Mouse (Mus musculus) midbrain, postnatal 0 days (tissue): ENCODE measurements at regions not wholly inside any gene's neighbourhood (a gene's known extent, or its start where the extent isn't known, plus 50 kb on each side); places are given as distances from the start of the nearest gene placed in this dataset.

Experiments used
- ATAC-seq: fragments of 200-750 bp; cut with Nextera tagmentation; 2 replicates; pipeline ENCODE4 v1.8.0; 2017; ENCODE audit warnings: moderate number of reproducible peaks, mild to moderate bottlenecking, moderate TSS enrichment, moderate library complexity; ENCODE audit not compliant: low FRiP score
- DNase-seq: peaks from one replicate; pipeline ENCODE4 v3.0.0-alpha.2; 2015; ENCODE audit warnings: low spot score
- H3K27ac ChIP-seq: fragments of 300-500 bp; sonication (generic); 2 replicates; pipeline ENCODE4 v1.5.1; 2014; ENCODE audit warnings: low read depth, mild to moderate bottlenecking, low read length, mixed read lengths
- H3K27me3 ChIP-seq: fragments of 300-500 bp; sonication (generic); 2 replicates; pipeline ENCODE4 v1.6.1; 2014; ENCODE audit warnings: low read length, control low read depth, mixed read lengths; ENCODE audit not compliant: insufficient read depth
- H3K36me3 ChIP-seq: fragments of 300-500 bp; sonication (generic); 2 replicates; pipeline ENCODE4 v1.6.1; 2014; ENCODE audit warnings: low read length, control low read depth, mixed read lengths; ENCODE audit not compliant: insufficient read depth
- H3K4me1 ChIP-seq: fragments of 300-500 bp; sonication (generic); 2 replicates; pipeline ENCODE4 v1.6.1; 2014; ENCODE audit warnings: mild to moderate bottlenecking, control low read depth, antibody characterized with exemption, low read length, mixed read lengths; ENCODE audit not compliant: insufficient read depth
- H3K4me2 ChIP-seq: fragments of 300-500 bp; sonication (generic); 2 replicates; pipeline ENCODE4 v1.6.1; 2014; ENCODE audit warnings: low read depth, mild to moderate bottlenecking, low read length, mixed read lengths; ENCODE audit not compliant: poor library complexity, severe bottlenecking
- H3K4me3 ChIP-seq: fragments of 300-500 bp; sonication (generic); 2 replicates; pipeline ENCODE4 v1.5.1; 2014; ENCODE audit warnings: low read depth, mild to moderate bottlenecking, low read length, moderate library complexity
- H3K9ac ChIP-seq: fragments of 300-500 bp; sonication (generic); replicated peaks from 2 replicates; pipeline ENCODE4 v1.6.1; 2014; ENCODE audit warnings: mild to moderate bottlenecking, low read length, moderate library complexity, mixed read lengths; ENCODE audit not compliant: poor library complexity, severe bottlenecking
- H3K9me3 ChIP-seq: fragments of 300-500 bp; sonication (generic); 2 replicates; pipeline ENCODE4 v1.6.1; 2016; ENCODE audit warnings: low read length, control low read depth
- CTCF ChIP-seq: IDR thresholded peaks from 2 replicates; pipeline ENCODE4 v1.5.1; 2016; ENCODE audit warnings: antibody characterized with exemption, mild to moderate bottlenecking
- WGBS: fragments of 180-500 bp; shearing (Covaris S2); extraction: QIAGEN DNeasy Blood & Tissue Kit; methylation state at CpG from one replicate; pipeline ENCODE4 v1.1.7; 2014; 5-methylcytosine and 5-hydroxymethylcytosine counted together

DNA sequence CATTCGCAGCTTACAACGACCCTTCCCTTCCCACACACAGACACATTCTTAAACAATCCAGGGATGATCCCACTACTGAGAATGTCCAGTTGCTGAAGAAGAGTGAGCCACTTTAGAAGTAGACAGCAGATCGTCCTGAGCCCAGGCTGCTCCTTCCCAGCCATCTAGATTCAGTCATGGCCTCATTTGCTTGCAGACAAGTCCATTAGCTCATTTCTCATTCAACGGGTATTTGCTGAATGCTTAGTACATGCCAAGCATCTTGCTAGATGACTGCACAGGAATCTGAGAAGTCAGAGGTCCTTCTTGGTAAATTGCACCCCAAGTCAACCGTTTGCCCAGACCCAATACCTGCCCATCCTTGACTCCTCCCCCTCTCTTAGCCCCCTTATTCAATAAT is 57.8 kb downstream of the Ier5 start:
- H3K9me3 ChIP-seq, result no peaks in the 10 kb centered on the region
- H3K9ac ChIP-seq, result no peak overlapping the region
- no peak overlapping the region for H3K4me2 ChIP-seq
- H3K36me3 ChIP-seq, result no peaks in the 10 kb centered on the region
- H3K4me3 ChIP-seq, result no peak overlapping the region
- no peaks in the 10 kb centered on the region for H3K4me1 ChIP-seq
- H3K27me3 ChIP-seq, result no peaks in the 10 kb centered on the region
- DNase-seq (no peak), ATAC-seq (no peak)
- H3K27ac ChIP-seq, result no peak overlapping the region
- no peak for TF ChIP-seq CTCF
- WGBS, result 64% methylated on average over 5 of the region's 5 CpGs

DNA sequence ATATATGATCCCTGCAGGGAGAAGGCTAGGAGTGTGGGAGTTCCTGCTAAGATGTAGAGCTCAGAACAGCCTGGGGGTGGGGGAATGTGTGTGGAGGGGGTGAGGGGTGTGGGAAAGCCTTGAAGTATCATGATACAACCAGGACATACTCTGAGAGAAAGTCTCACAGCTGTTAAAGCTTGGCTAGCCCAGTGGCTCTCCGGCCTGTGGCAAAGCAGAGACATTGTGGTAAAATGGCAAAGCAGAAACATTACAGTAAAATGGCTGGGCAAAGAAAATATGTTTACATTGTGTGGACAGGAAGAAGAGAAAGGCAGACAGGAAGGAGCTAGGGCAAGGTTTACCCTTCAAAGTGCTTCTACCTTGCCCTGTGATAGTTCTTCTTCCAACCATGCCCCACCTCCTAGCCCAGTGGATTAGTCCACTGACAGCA is 58.5 kb downstream of the Ier5 start:
- no peak for DNase-seq
- 93% methylated on average over 1 of the region's 1 CpGs for WGBS
- no peaks in the 10 kb centered on the region for H3K9me3 ChIP-seq
- no peaks in the 10 kb centered on the region for H3K36me3 ChIP-seq
- no peak overlapping the region for H3K4me2 ChIP-seq
- no peak for ATAC-seq
- H3K4me3 ChIP-seq, result no peak overlapping the region
- H3K27me3 ChIP-seq, result no peaks in the 10 kb centered on the region
- H3K4me1 ChIP-seq, result no peaks in the 10 kb centered on the region
- H3K9ac ChIP-seq, result no peak overlapping the region
- no peak for TF ChIP-seq CTCF
- H3K27ac ChIP-seq, result no peak overlapping the region

- Histone ChIP-seq H3K9ac (no peak overlapping the region), H3K9me3 (no peaks in the 10 kb centered on the region), H3K27me3 (no peaks in the 10 kb centered on the region), H3K4me1 (no peaks in the 10 kb centered on the region), H3K4me2 (no peak overlapping the region), H3K27ac (no peak overlapping the region), H3K4me3 (no peak overlapping the region), H3K36me3 (no peaks in the 10 kb centered on the region)
- WGBS, result 61% methylated on average over 8 of the region's 9 CpGs
- no peak for DNase-seq
- TF ChIP-seq CTCF, result no peak
- ATAC-seq, result no peak
Observed at GRCm38 (mm10) chr1:155040086-155040726, 59.2 kb downstream of the Ier5 start.

GRCm38 (mm10) chr1:155038631-155039625 is 60.5 kb downstream of the Ier5 start:
- Histone ChIP-seq H3K9ac (no peak overlapping the region), H3K4me3 (no peak overlapping the region), H3K27ac (no peak overlapping the region), H3K4me2 (no peak overlapping the region), H3K9me3 (no peaks in the 10 kb centered on the region), H3K36me3 (no peaks in the 10 kb centered on the region), H3K27me3 (no peaks in the 10 kb centered on the region), H3K4me1 (no peaks in the 10 kb centered on the region)
- DNase-seq (peak; percentile 50), ATAC-seq (no peak)
- no peak for TF ChIP-seq CTCF
- 68% methylated on average over 11 of the region's 11 CpGs for WGBS

DNA sequence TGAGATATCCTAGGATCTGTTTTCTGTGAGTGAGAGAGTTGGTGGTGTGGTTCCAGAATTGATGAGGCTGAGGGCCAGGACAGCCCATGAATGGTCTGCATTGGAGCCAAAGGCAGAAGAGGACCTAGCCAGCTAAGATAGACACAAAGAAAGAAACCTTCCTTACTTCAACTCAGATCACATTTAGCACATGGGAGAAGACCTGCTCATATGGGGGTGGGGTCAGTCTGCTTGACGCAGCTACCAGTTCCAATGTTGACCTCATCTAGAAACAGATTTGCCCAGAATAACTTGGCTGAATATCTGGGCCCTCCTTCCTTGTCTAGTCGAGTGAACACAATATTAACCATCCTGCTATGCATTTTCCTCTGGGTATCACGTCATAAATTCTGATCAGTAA is 62.0 kb downstream of the Ier5 start:
- no peak overlapping the region for H3K27ac ChIP-seq
- DNase-seq (no peak), ATAC-seq (no peak)
- no peak overlapping the region for H3K9ac ChIP-seq
- 88% methylated on average over 3 of the region's 3 CpGs for WGBS
- H3K4me2 ChIP-seq, result no peak overlapping the region
- no peak for TF ChIP-seq CTCF
- H3K9me3 ChIP-seq, result no peaks in the 10 kb centered on the region
- no peaks in the 10 kb centered on the region for H3K27me3 ChIP-seq
- H3K4me3 ChIP-seq, result no peak overlapping the region
- H3K4me1 ChIP-seq, result no peaks in the 10 kb centered on the region
- H3K36me3 ChIP-seq, result no peaks in the 10 kb centered on the region

DNA sequence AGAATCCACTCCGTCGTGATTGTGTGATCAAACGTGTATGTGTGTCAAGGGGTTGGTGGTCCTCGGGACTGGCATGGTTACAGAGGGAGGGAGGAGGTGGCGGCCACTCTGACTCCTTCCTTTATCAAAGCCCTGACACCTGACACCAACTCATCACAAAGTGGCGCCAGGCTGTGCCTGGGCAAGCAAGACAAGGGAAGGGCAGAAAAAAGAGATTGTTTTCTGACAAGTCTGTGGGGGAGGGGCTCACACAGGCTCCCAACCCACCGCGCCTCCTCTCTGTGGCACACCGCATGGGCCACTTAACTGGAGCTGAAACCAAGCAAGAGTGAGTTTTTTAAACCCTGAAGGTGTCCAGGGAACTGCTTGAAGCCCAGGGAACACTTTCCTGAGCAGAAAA is 68.5 kb downstream of the Ier5 start:
- Histone ChIP-seq H3K36me3 (no peaks in the 10 kb centered on the region), H3K4me3 (no peak overlapping the region), H3K9me3 (no peaks in the 10 kb centered on the region), H3K27me3 (no peaks in the 10 kb centered on the region), H3K4me2 (no peak overlapping the region), H3K4me1 (peaks cover 2% of the 10 kb centered on the region; the same call in 1 of the 2 replicates), H3K27ac (no peak overlapping the region), H3K9ac (no peak overlapping the region)
- TF ChIP-seq CTCF, result no peak
- ATAC-seq, result no peak
- DNase-seq, result no peak
- 17% methylated on average over 9 of the region's 9 CpGs for WGBS
